Mouse (Mus musculus) frontal cortex, postnatal 10 days (tissue): ENCODE measurements around the gene Cd3eap.

Experiments
- DNase-seq, 2 experiments: peaks; one replicate each; pipeline ENCODE4 v3.0.0; 2022; ENCODE audit warnings: low spot score in 2 of 2, mixed read lengths in 1 of 2

Cd3eap gene

DNA sequence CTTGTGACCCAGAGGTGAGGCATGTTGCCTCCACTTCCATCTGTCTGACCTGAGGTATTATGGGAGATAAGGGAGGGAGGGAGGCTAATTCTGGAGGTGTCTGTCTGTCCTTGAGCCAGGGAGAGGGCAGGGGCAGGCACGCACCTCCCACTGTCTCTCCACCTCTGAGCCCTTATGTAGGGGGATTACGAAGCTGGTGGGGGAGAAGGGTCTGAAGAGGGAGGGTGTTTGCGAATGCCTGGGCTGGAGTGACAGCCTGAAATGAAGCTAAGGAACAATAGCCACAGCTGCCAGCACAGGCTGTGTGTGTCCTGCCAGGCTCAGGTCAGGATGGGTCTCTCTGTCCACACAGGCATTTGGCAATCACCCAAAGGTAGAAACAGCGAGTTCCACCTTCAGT is 3.0 kb upstream of the Cd3eap start:
- no peak for DNase-seq

DNA sequence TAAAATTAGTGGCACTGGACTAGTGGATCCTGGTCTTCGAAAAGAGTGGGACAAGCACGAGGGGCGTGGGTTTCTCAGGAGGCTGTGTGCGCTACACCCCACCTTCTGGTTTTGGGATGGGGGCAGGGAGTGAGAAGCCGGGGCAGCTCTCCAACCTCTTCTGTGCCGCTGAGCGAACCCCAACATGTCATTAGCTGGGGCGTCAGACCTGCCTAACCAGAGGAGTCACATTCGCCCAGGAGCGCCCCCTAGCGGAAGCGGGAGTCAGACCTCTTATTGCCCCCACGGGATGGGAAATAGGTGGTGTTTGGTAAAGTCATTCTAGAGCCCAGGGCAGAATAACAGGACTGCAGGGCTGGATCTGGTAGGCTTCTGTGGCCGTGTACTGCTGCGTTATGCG is 2.4 kb upstream of the Cd3eap start:
- DNase-seq = peak in 1 of 2 experiments; percentile 63

DNA sequence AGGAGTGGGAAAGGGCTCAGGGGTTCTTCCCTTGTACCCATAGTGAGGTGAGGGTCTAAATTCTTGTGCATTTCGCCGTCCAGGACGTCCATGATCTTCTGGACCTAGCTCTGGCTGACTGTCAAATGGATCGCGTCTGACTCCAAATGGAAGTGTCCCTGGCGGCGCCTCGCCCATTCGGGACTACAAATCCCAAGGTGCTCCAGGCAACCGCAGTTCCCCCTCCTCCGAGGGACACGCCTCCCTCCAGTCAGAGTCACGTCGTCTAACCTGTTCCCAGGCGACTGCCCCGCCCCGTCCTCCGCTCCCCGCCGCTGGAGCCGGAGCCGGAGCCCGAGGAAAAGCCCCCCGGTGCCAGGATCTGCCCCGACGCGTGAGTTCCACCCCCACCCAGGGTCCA is 1.7 kb upstream of the Cd3eap start:
- DNase-seq = peak; percentile 86 to 88

DNA sequence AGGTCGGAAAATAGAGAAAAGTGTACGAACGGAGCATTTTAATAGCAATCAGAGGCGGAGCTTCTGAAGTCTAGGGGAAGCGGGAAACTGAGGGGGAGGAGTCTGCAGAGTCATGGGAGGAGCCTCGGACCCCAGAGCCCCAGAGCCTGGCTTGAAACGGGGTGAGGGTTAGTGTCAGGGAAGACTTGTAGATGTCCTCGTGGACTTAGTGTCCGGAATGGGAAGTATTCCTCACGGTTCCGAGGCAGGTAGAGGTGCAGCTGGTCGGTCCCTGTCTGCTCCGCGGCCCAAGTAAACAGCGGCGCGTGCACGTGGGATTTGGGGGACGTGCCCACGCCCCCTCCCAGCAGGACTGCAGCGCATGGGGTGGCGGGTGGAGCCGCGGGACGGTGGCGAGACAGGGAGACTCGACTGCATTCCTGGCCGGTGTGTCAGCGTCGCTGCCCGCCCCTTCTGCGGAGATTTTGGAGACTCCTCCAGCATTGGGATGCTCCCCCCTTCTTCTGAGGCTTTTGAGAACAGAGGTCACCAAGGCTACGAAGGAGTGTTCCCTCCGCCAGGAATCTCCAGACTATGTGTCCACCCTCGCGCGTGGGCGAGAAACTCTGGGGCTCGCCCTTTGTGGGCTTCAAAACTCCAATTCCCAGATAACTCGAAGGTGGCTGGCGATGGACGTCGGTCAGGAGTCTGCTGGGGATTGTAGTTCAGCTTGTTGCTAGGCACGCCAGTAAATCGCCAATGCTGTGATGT is 784 bp upstream of the Cd3eap start:
- peak; percentile 75 to 76 for DNase-seq

DNA sequence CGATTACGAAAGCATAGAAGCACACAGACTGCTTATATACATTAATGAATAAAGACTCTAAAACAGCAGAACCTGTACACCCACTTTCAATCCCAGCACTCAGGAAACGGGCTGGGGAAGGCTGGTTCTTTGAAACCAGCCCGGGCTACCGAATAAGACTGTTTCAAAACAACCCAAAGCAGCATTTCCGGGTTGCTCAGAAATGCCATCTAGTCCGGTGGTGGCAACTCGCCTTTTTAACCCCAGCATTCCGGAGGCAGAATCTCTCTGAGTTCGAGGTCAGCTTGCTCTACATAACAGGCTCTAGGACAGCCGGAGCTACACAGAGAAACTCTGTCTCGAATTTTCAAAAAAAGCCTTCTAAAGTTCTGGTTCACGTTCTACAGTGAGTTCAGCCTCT is 649 bp downstream of the Cd3eap start:
- no peak for DNase-seq

DNA sequence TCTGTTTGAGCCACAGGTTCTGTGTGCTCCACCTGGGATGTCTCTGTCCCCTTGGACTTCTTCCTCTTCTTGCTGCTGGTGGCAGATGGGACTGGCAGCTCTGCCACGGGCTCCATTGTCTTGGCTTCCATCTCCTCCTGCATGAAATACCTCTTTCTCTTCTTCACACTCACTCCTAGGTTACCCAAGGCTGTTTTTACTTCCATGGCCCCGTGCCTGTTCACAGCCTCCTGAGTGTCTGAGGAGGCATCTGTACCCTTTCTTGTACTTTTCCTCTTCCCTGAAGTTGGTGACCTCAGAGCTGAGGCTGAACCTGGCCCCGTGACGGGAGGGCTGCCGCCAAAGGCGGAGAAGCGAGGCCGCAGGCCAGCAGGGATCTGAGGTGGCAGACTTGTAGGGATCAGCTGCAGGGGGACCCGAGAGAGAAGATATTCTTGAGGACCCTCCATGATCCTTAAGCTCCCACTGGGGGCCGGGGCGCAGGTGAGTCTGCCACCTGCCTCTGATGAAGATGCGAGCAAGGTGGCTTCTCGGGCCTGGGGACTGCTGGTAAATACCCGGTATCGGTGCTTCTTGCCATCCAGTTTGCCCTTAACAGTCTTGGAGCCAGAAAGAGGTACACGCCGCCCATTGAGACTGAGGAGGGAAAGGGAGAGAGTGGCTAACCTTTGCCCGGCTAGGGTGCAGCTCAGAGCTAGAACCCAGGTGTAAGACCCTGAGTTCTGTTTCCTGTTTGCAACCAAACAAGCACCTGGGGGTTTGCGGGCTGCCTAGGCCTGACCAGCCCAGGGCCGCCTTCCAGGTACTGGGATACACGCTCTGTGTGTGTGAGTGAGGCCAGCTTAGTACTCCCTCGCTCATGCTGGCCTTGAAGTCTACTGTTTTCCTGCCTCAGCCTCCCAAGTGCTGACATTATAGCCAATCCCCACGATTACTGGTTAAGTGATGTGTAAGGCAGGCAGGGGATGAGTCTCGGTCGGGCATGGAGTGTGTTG is 1.6 kb downstream of the Cd3eap start:
- no peak for DNase-seq

DNA sequence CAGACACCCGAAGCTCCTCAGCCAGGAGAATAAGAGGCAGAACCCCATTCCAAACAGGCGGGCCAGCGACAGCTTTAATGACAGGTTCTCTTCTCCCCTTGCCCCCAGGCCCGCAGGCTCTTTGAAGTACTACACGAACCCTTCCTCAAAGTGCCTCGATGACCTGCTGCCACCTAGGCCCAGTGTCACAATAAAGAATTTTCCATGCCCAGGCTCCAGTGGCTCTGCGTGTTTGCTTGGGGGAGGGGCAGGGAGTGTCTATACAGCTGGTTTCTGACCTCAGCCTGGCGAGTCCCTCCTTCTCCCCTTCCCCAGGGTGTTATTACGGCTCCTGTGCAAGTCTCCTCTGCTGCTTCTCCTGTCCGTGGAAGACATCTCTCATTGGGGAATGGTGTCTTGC is 3.0 kb downstream of the Cd3eap start:
- no peak for DNase-seq

DNA sequence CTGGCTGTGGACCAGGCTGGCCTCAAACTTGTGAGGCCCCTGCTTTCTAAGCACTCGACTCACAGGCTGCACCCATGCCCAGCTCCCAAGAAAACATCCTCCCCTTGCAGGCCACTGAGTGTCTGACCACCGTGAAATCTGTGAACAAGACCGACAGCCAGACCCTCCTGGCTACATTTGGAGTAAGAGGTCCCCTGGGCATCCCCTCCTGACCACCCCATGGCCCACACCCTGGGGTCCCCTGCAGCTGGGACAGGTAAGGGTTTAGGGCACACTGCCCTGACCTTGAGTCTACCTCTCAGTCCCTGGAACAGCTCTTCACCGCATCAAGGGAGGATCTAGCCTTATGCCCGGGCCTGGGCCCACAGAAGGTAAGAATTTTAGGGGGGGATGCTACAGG is 4.3 kb downstream of the Cd3eap start:
- DNase-seq = no peak

DNA sequence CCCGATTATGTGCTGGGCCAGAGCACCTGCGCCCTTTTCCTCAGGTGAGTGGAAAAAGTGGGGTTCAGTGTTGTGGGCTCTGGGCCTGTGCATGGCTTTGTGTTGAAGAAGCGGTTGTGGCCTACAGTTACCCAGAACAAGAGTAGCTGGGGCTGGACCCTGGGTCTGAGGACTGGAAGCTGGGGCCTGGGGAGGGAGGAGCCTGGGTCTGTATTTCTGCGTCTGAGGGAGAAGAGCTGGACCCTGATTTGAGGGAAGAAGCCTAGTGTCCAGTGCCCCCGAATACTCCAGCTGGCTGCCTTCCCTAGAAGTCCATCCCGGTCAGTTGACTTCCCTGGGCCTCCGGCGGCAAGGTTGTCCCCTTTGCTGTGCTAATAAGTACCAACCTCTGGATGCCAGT is 9.1 kb downstream of the Cd3eap start:
- DNase-seq = no peak

DNA sequence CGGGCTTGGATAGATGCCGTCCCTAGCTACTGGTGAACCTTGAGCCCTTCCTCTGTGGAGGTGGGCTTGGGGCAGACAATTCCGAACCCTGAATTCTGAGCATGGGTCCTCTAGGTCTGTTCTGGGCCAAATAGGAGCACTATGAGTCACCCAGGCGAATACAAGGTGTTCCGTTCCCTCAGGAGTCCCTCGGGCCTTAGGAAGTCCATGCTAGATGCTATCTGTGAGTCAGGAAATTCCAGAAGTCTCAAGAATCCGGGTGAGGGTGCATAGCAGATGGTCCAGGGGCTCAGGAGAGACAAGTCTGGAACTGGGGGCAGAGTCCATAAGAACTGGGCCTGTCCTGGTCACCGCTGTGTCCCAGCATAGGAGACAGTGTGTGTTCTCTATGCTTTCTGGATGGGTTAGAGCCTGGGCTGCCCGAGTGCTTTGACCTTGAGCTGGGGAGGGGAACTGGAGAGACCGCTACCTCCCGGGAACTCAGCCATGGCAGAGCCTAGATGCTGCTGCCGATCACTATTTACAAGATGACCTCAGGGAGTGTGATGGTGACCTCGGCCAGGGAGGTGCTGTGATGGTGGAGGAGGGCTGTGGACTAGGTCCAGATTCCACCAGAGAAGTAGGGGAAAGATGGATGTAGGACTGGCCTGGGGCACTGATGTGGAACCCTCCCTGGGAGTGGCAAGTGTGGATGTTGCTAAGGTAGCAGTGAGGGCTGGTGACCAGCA is 9.9 kb downstream of the Cd3eap start:
- no peak for DNase-seq

DNA sequence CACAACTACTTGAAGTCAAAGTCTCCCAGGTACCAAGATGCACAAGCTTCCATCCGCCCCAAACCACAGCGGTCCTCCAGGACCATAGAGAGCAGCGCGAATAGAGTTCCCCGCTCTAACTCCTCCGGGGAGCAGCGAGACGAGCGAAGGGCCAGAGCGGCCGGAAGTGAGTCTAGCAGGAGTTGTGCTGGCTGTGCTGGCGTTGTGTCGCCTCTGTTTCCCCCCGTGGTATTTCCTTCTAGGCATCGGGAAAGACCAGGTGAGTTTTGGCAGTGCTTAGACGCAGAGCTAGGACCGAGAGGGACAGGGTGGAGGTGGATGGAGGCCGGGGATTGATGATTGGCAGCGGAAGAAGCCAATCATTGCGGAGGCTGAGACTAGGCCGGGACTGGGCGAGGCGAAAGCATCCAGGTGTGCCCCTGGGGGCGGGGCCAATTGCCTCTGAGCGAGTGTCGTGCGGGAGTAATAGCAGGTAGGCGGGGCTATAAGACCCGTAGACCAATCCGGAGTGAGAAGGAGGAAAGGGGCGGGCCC is 14.3 kb downstream of the Cd3eap start:
- DNase-seq = peak; percentile 92 to 93

DNA sequence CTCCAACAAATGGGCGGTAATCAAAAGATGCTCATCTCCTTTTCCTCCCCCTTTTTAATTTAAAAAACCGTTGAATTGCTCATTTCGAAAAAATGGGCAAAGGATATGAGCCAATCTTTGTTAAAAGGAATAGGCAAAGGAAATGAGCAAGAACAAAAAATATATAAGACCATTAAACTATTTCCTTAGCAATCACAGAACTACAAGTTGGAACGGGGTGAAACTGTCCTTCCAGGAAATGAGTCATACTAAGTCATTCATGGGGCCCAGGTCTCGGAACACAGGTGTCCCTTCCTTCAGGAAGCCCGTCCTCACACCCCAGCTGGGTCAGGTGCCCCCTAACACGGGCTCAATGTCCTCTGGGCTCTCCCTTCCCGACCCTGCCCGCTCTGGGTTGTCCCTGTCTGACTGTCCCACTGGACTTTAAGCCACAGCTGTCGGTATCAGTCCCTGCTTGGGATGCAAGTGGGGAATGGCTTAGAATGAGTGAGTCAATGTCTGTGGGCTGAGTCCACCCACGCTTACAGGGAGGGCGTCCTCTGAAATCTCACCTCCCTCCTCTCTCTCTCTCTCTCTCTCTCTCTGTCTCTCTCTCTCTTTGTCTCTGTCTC is 14.9 kb downstream of the Cd3eap start, which contains the start of gene Ercc1:
Gene Ercc1, plus strand, starts transcription at position 542 of the 611 bp plus-strand sequence.
- DNase-seq = no peak

DNA sequence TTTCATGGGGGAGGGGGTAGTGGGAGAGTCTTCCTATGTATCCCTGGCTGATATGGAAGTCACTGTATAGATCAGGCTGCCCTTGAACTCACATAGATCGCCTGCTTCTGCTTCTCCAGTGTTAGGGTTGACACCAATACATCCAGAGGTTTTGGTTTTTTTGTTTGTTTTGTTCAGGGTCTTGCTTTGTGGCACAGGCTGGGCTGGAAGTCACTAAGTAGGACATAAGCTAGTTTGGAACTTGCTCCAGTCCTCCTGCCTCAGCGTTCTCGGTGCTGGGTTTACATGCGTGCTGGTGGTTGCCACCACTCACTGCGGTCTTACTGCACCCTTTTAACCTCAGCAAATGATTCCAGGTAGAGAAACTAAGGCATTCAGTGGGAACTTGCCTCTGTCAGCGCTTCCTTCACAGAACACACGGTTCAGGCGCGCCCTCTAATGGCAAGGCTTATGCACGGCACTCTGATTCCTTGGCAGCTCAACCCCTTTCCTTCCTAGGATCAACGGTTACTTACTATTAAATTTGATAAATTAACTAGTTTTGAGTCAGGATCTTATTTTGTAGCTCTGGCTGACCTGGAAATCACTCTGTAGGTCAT is 16.0 kb downstream of the Cd3eap start:
- DNase-seq = peak in 1 of 2 experiments; percentile 60

DNA sequence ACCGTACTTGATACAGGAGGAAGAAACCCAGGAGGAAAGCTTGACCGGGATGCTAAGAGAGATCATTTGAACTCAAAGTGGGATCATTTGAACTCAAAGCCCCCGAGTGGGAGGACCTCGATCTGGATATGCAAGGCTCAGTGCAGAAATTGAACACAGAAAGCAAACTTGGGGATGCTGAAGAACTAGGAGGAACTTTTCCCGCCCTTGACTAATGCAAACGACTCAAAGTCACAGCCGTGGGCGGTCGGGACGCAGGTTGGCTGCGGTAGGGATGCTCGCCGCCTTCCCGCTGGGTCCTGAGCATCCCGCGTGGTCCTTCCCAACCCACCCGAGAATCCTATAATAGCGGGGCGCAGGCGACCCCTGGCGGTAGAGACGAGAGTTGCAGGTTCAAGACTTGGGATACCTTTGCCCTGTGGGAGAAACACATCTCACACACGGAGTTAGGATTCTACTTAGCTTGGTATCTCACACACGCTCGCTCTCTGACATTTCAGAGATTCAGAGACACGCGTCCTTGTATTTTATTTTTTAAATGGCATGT is 16.7 kb downstream of the Cd3eap start:
- peak; percentile 80 to 89 for DNase-seq

DNA sequence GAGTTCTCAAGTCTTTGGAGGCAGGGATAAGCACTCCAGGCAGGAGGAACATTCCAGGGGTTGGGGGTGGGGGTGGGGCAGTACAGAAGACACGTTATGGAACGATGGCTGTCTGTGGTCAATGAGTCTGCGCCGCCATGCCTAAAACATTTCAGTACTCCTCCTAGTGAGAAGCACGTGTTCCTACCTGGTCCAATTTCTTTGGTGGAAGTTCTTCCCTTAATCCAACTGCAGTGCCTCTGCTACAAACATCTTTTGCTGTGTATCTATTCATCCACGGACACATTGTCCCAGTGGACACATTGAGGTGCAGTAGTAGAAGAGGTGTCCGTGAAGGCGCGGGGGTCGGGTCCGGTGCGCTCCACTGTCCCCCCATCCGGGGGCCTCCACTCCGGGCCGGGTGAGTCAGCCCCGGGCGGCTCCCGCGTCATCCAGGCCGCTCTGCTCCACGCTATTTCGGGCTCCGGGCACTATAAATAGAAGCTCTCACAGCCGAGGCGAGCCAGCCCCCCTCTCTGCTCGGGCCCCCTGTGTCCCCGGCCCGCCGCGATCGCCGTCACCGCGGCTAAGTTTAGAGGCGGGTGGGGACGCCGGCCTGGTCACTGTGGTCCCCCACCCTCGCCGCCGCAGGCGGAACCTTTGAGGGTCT is 17.4 kb downstream of the Cd3eap start:
- peak in 1 of 2 experiments; percentile 50 for DNase-seq

DNA sequence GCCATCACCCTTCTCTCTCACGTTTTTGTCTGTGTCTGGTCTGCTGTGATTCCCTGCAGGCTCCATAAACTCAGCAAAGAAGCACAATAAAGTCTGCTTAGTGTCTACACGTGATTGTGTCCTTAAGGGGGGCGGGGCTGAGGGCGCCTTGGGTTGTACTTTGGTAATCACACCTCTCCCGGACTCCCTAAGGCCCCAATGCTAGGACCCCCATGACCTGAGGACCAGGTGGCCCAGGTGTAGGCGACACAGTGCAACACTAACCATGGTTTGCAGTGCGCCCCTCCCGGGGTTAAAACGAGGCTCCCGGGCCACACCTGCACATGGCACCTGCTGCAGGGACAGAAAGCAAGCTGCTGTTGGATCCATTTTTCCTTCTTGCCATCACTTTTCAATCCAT is 18.0 kb downstream of the Cd3eap start:
- DNase-seq = no peak

DNA sequence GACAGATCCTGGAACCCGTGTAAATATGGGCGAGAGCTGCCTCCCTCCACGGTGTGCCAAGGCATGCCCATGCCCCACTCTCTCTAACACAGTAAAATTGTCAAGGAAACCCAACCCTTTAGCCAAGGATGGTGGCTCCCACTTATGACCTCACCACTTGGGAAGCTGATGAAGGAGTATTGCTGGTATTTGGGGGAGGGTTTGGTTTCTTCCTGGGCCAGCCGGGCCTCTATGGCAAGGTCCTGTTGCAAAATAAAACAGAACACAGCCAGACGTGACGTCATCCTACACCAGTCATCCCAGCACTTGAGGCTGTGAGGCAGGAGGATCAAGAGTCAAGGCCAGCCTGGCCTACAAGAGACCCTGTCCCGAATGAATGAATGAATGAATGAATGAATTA is 20.7 kb downstream of the Cd3eap start:
- no peak for DNase-seq

DNA sequence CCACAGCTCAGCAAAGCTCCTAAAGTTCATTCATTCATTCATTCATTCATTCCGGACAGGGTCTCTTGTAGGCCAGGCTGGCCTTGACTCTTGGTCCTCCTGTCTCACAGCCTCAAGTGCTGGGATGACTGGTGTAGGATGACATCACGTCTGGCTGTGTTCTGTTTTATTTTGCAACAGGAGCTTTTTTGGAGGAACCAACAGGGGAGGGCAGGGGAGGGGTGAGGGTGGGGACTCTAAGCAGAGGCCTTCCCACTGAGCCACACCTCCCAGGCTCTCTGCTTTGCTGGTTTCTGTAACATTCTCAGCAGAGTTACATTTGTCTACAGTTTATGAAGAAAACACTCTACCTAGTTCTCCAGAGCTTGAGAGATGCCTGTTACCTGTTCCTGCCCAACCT is 21.2 kb downstream of the Cd3eap start:
- DNase-seq = no peak

DNA sequence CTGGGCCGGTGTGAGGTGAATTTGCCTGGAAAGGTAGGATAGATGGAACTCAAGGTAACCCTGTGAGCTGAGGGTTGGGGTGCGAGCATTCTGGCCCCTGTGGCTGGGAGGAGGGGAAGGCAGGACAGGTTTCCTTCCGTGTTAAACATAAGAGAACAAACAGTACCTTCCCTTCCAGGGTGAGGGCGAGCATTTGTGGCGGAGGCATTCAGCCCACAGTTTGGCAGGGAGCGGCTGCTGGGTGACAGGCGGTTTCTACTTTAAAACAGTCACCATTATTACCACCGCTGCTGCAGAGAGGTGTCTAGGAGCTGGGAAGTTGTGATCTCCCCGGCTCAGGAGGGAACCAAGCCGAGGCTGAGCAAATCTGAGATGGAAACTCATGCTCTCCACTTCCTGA is 22.2 kb downstream of the Cd3eap start:
- no peak for DNase-seq

DNA sequence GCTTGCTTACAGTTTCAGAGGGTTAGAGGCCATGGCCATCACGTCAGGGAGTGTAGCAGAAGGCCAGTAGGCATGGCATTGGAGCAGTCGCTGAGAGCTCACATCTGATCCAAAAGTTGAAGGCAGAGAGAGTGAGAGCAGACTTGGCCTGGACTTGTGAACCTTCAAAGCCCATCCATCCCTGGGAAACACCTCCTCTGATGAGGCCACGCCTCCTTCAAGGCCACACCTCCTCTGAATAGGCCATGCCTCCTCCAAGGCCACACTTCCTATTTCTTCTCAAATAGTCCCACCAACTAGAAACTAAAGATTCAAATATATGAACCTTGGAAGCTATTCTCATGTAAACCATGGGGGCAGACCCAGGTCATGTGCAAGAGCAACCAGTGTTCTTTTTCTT is 23.7 kb downstream of the Cd3eap start:
- no peak for DNase-seq
